Mouse (Mus musculus) liver, embryonic 14.5 days (tissue): ENCODE measurements around the gene Spns3.

Experiments
- CTCF ChIP-seq: IDR thresholded peaks from 2 replicates; pipeline ENCODE4 v1.5.1; 2016; ENCODE audit warnings: antibody characterized with exemption, low read depth, control low read depth
- EP300 ChIP-seq: IDR thresholded peaks from 2 replicates; pipeline ENCODE4 v1.6.1; 2016; ENCODE audit warnings: antibody characterized with exemption, low read depth

- TF ChIP-seq CTCF = peak; percentile 37; the same call in 1 of the 2 replicates
- TF ChIP-seq EP300 = no peak
These were observed 18.7 kb downstream of the Spns3 start for GRCm38 (mm10) chr11:72531632-72532031.
